ENCODE assay signal across 15 mouse cellular contexts in the genomic region with DNA sequence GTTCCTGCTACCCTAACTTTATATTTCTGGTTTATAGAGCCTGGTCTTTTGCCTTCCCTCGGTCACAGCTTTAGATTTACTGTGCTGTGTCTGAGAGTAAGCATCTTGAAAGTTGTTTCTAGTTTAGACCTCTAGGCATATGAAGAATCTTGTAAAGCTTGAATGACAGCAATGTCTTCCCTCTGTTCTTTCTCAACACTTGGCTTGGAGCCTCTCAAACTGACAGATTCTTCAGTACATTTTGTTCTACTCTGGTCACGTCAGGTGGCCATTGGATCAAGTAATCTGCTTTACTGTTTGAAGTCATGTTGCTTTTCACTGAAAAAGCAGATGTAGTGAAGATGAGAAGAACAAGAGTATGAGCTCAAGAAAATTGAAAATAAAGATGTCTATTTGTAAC.
"Had no signal": no experiment of that assay in that cellular context is flagged by ENCODE, and none has a peak within 500 bp of the region (broad histone marks: within the 10 kb centered on the region; RNA-seq: fewer than 3 reads in every experiment).

No protein-coding gene starts in this region.

- H3K27me3 ChIP-seq: midbrain, embryonic 12.5 days; midbrain, embryonic 15.5 days; neural tube, embryonic 12.5 days had no signal

- H3K9me3 ChIP-seq: midbrain, embryonic 10.5 days; midbrain, embryonic 12.5 days; midbrain, embryonic 15.5 days; neural tube, embryonic 12.5 days had no signal

- H3K27ac ChIP-seq: midbrain, embryonic 10.5 days; midbrain, embryonic 12.5 days; midbrain, embryonic 15.5 days; neural tube, embryonic 12.5 days had no signal

- H3K9ac ChIP-seq: lung, embryonic 14.5 days; midbrain, embryonic 12.5 days; midbrain, embryonic 15.5 days; neural tube, embryonic 12.5 days had no signal

- H3K4me1 ChIP-seq: midbrain, embryonic 10.5 days; midbrain, embryonic 12.5 days; midbrain, embryonic 15.5 days; neural tube, embryonic 12.5 days had no signal

- H3K4me3 ChIP-seq: midbrain, embryonic 10.5 days; midbrain, embryonic 12.5 days; midbrain, embryonic 15.5 days; neural tube, embryonic 12.5 days had no signal

- H3K4me2 ChIP-seq: lung, embryonic 14.5 days; midbrain, embryonic 12.5 days; midbrain, embryonic 15.5 days; neural tube, embryonic 12.5 days had no signal

- ATAC-seq: midbrain, embryonic 15.5 days had no signal

- DNase-seq: lung, adult 18-20 months; lung, embryonic 14.5 days; lung, postnatal 14 days; lung, postnatal 36 days; right cerebral cortex, adult 18-20 months; right cerebral cortex, postnatal 25 days; right cerebral cortex, postnatal 4 days; spleen, adult 18-20 months; thymus, adult 18-20 months; thymus, postnatal 14 days; thymus, postnatal 36 days had no signal
